Mouse (Mus musculus) liver, postnatal 0 days (tissue): ENCODE results near the gene Ephb1. TPM values are rescaled to one million over a fixed set of nuclear protein-coding genes. Genes with fewer than 3 reads are reported as not detected.

Source experiments
- ATAC-seq: fragments of 200-750 bp; cut with Nextera tagmentation; 2 replicates; pipeline ENCODE4 v1.8.0; 2017; ENCODE audit warnings: mild to moderate bottlenecking, moderate library complexity
- DNase-seq: peaks from one replicate; pipeline ENCODE4 v3.0.0-alpha.2; 2016
- H3K27ac ChIP-seq: fragments of 300-500 bp; sonication (generic); 2 replicates; pipeline ENCODE4 v1.5.1; 2014; ENCODE audit warnings: antibody characterized with exemption, moderate library complexity, mild to moderate bottlenecking, low read depth
- H3K27me3 ChIP-seq: fragments of 300-500 bp; sonication (generic); 2 replicates; pipeline ENCODE4 v1.6.1; 2014; ENCODE audit warnings: low read length, control low read depth, mixed read lengths; ENCODE audit not compliant: insufficient read depth
- H3K36me3 ChIP-seq: fragments of 300-500 bp; sonication (generic); replicated peaks from 2 replicates; pipeline ENCODE4 v1.6.1; 2014; ENCODE audit warnings: mild to moderate bottlenecking, control low read depth, low read length, moderate library complexity, mixed read lengths; ENCODE audit not compliant: insufficient read depth
- H3K4me1 ChIP-seq: fragments of 300-500 bp; sonication (generic); 2 replicates; pipeline ENCODE4 v1.6.1; 2014; ENCODE audit warnings: antibody characterized with exemption, mild to moderate bottlenecking, control low read depth; ENCODE audit not compliant: insufficient read depth
- H3K4me2 ChIP-seq: fragments of 300-500 bp; sonication (generic); 2 replicates; pipeline ENCODE4 v1.6.1; 2014; ENCODE audit warnings: low read depth, mild to moderate bottlenecking, low read length, moderate library complexity, mixed read lengths
- H3K4me3 ChIP-seq: fragments of 300-500 bp; sonication (generic); 2 replicates; pipeline ENCODE4 v1.5.1; 2014; ENCODE audit warnings: low read depth, low read length
- H3K9ac ChIP-seq: fragments of 300-500 bp; sonication (generic); replicated peaks from 2 replicates; pipeline ENCODE4 v1.6.1; 2014; ENCODE audit warnings: mild to moderate bottlenecking, moderate library complexity
- H3K9me3 ChIP-seq: fragments of 300-500 bp; sonication (generic); 2 replicates; pipeline ENCODE4 v1.6.1; 2016; ENCODE audit warnings: mild to moderate bottlenecking, control low read depth, low read length, mixed read lengths
- CTCF ChIP-seq: sonication (generic); IDR thresholded peaks from 2 replicates; pipeline ENCODE4 v1.5.1; 2016; ENCODE audit warnings: antibody characterized with exemption, low read depth
- EP300 ChIP-seq: IDR thresholded peaks from 2 replicates; pipeline ENCODE4 v1.6.1; 2016; ENCODE audit warnings: antibody characterized with exemption, low read depth, mild to moderate bottlenecking
- WGBS: fragments of 180-500 bp; shearing (Covaris S2); extraction: QIAGEN DNeasy Blood & Tissue Kit; methylation state at CpG from one replicate; pipeline ENCODE4 v1.1.7; 2014; ENCODE audit not compliant: insufficient replicate concordance; 5-methylcytosine and 5-hydroxymethylcytosine counted together
- polyA plus RNA-seq: library from polyadenylated mRNA; unstranded; fragments of >200 nt; fragmentation: Nextera tagmentation; extraction: Ambion mirVana; gene quantifications from 2 replicates; pipeline ENCODE4 v1.2.1, GENCODE M21; 2015

Ephb1 gene
- polyA plus RNA-seq, 1 experiment from 2014 or later, result 0.28 TPM

DNA sequence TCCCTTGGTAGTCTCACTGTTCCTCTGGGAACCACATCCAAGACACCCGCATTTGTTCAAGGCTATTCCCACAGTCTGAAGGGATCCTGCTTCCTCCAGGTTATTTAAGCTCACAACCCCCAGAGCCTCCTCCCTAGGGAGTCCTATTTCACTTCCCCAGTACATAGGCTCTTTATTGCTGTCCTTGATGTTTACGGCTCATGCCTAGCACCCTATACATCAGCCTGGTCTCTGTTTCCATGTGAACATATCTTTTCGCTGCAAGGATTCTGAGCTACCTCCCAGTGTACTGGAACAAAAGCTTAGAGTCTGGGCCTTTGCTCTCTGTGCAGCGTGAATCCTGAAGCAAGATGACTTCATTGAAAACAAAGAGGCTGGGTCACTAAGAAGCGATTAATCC is 351.6 kb downstream of the Ephb1 start:
- no peak for ATAC-seq
- 79% methylated on average over 5 of the region's 5 CpGs for WGBS

DNA sequence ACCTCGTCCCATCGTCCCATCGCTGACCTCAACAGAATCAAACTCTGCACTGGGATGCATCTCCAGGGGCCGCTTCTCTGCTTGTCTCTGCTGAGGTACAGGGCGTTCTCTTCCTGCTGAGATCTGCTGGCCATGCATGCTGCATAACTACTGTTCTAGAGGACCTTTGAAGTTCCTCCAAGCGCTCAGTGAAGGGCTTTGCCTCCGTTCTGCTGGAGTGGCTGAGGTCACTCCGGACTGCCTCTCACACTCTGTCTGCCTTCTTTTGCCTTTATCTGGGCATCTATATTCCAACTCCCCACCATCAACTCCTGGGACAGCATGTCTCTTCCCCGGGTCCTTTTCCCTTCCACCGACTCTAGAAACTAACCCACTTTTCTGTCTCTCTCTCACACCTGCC is 352.3 kb downstream of the Ephb1 start:
- H3K9me3 ChIP-seq, result no peaks in the 10 kb centered on the region
- DNase-seq (no peak), ATAC-seq (no peak)
- no peak overlapping the region for H3K9ac ChIP-seq
- TF ChIP-seq CTCF, result no peak
- no peak for TF ChIP-seq EP300
- no peak overlapping the region for H3K27ac ChIP-seq
- no peaks in the 10 kb centered on the region for H3K27me3 ChIP-seq
- WGBS, result 88% methylated on average over 10 of the region's 10 CpGs
- no peak overlapping the region for H3K4me2 ChIP-seq
- H3K4me3 ChIP-seq, result no peak overlapping the region
- no peaks in the 10 kb centered on the region for H3K36me3 ChIP-seq
- H3K4me1 ChIP-seq, result no peaks in the 10 kb centered on the region

More for the DNA sequence above, 351.6 kb downstream of the Ephb1 start:
- Histone ChIP-seq H3K36me3 (no peaks in the 10 kb centered on the region), H3K4me3 (no peak overlapping the region), H3K9ac (no peak overlapping the region), H3K4me1 (no peaks in the 10 kb centered on the region), H3K27me3 (no peaks in the 10 kb centered on the region), H3K27ac (no peak overlapping the region), H3K9me3 (no peaks in the 10 kb centered on the region), H3K4me2 (no peak overlapping the region)
- no peak for TF ChIP-seq CTCF
- TF ChIP-seq EP300, result no peak
- DNase-seq, result no peak

DNA sequence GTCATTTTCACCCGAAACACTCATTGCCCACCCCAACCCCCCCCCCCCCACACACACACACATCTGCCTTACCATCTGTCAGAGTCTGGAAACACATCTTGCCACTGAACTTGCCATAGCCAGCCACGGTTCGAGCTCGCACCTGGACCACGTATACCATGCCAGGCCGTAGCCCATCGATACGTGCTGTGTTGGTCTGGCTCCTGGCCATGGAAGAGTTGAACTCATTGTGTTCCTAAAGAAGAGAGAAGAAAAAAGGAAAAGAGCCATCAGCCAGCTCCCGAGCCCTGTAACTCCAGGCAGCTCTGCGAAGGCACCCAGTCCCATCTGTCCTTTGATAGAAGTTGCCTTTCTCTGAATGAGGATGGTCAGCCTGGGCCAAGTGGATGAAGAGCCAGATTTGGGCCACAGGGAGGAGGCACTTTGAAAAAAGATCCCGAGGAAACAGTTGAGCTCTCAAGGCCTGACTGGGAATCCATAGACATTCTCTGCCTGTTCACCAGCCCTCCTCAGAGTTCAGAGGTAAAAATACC is 352.8 kb downstream of the Ephb1 start:
- H3K9ac ChIP-seq, result no peak overlapping the region
- no peaks in the 10 kb centered on the region for H3K9me3 ChIP-seq
- ATAC-seq (no peak), DNase-seq (no peak)
- no peak overlapping the region for H3K4me3 ChIP-seq
- no peak overlapping the region for H3K27ac ChIP-seq
- H3K4me1 ChIP-seq, result no peaks in the 10 kb centered on the region
- 90% methylated on average over 11 of the region's 11 CpGs for WGBS
- no peak for TF ChIP-seq CTCF
- TF ChIP-seq EP300, result no peak
- H3K36me3 ChIP-seq, result no peaks in the 10 kb centered on the region
- H3K27me3 ChIP-seq, result no peaks in the 10 kb centered on the region
- no peak overlapping the region for H3K4me2 ChIP-seq

DNA sequence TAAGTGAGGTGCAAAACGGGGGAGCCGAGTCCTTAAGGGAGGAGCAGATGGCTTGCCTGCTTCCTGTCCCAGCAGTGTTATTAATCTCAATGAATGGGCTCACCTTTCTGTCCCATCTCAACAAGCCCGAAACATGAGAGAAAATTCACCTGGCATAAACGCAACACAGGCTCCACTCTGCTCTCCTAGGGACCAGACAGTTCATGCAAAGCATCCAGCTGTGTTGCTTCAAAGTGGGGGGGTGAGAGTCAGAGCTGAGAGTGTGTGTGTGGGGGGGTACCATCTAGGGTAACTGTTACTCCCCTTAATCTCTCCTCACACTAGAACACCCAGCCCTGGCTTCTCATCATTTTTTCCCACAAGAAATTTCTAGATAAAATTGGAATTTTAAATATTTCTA is 354.8 kb downstream of the Ephb1 start:
- Histone ChIP-seq H3K4me2 (no peak overlapping the region), H3K9me3 (no peaks in the 10 kb centered on the region), H3K36me3 (no peaks in the 10 kb centered on the region), H3K27me3 (no peaks in the 10 kb centered on the region), H3K4me1 (peaks cover 13% of the 10 kb centered on the region), H3K27ac (no peak overlapping the region), H3K9ac (no peak overlapping the region), H3K4me3 (no peak overlapping the region)
- ATAC-seq (no peak), DNase-seq (no peak)
- no peak for TF ChIP-seq CTCF
- TF ChIP-seq EP300, result no peak
- 69% methylated on average over 4 of the region's 4 CpGs for WGBS

DNA sequence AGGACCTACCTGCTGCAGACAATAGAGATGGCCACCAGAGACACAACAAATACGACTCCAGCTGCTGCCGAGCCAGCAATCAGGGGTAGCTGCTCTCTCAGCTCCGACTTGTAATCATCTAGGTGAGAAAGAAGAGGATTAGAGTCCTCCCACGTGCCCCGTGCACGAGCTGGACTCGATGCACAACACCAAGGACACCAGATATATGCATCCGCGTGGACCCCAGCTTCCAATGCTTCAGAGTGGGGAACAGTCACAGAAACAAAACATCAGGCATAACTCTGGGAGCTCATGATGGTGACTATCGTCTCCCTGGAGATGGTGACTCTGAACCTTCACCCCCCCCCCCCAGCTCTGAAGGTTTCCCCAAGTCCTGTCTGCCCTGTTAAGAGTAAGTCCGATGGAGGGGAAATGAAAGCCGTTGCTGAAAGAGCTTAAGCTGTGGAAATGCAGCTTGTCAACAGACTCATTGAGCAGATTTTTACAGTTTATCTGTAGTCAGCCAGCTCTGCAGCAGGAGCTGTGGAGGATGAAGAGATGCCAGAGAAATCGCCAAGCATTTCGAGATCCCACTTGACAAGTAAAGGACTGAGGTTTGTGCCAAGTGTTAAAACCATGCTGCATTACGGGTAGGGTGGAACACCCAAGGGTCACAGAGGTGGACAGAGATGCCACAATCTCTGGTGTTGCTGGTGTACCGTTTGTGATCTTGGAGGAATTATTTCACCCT is 357.6 kb downstream of the Ephb1 start:
- H3K4me3 ChIP-seq, result peak overlapping the region; percentile 35; the same call in 1 of the 2 replicates
- no peaks in the 10 kb centered on the region for H3K27me3 ChIP-seq
- H3K4me1 ChIP-seq, result peaks cover 17% of the 10 kb centered on the region
- DNase-seq (no peak), ATAC-seq (no peak)
- H3K27ac ChIP-seq, result 0 out of 2 replicates have a peak overlapping the region, but pooled peaks have one; percentile 91
- peak overlapping the region; percentile 71 for H3K4me2 ChIP-seq
- H3K9me3 ChIP-seq, result no peaks in the 10 kb centered on the region
- TF ChIP-seq CTCF (no peak), EP300 (no peak)
- WGBS, result 74% methylated on average over 16 of the region's 16 CpGs
- H3K36me3 ChIP-seq, result no peaks in the 10 kb centered on the region
- H3K9ac ChIP-seq, result no peak overlapping the region

DNA sequence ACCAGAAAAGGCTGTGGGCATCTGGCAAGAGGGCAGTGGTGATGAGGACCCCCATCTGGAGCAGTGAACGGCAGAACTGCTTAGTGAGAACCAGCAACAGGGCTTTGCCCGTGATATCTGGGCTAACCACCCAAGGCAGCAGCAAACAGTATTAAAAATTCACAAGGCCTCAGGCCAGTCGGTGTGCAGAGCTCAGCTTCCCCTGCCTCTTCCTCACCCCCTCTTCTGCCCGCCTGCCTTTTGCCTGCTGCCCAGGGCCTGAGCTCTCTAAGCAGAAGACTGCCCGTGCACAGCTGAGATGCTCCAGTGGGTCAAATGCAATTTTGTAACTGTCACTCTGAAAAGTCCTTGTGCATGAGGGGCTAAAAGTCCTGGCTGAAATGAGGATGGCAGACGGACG is 358.3 kb downstream of the Ephb1 start:
- DNase-seq (no peak), ATAC-seq (no peak)
- peaks cover 17% of the 10 kb centered on the region for H3K4me1 ChIP-seq
- TF ChIP-seq EP300 (no peak), CTCF (no peak)
- no peaks in the 10 kb centered on the region for H3K27me3 ChIP-seq
- 61% methylated on average over 7 of the region's 7 CpGs for WGBS
- H3K4me3 ChIP-seq, result peak overlapping the region; percentile 35
- H3K36me3 ChIP-seq, result no peaks in the 10 kb centered on the region
- H3K9ac ChIP-seq, result peak overlapping the region; percentile 22; the same call in 1 of the 2 replicates
- H3K27ac ChIP-seq, result peak overlapping the region; percentile 91
- peak overlapping the region; percentile 71 for H3K4me2 ChIP-seq
- H3K9me3 ChIP-seq, result no peaks in the 10 kb centered on the region
